Mouse (Mus musculus) neural tube, embryonic 11.5 days (tissue): ENCODE data around the gene Mrps24. TPM values are rescaled to one million over a fixed set of nuclear protein-coding genes. Genes with fewer than 3 reads are reported as not detected.
A peak's percentile ranks its signal among the peaks of the same experiment; 100 is the strongest.

Experiments used
- ATAC-seq: fragments of 200-750 bp; cut with Nextera tagmentation; 2 replicates; pipeline ENCODE4 v1.8.0; 2017; ENCODE audit warnings: moderate number of reproducible peaks, mild to moderate bottlenecking, moderate TSS enrichment, moderate library complexity; ENCODE audit not compliant: insufficient read depth, low FRiP score, low TSS enrichment
- DNase-seq: peaks from one replicate; pipeline ENCODE4 v3.0.0-alpha.2; 2015; ENCODE audit warnings: low spot score
- H3K27ac ChIP-seq: fragments of 300-500 bp; sonication (generic); 2 replicates; pipeline ENCODE4 v1.5.1; 2014; ENCODE audit warnings: low read depth, mild to moderate bottlenecking, low read length
- H3K27me3 ChIP-seq: fragments of 300-500 bp; sonication (generic); 2 replicates; pipeline ENCODE4 v1.6.1; 2014; ENCODE audit warnings: mild to moderate bottlenecking, low read length, mixed read lengths; ENCODE audit not compliant: control insufficient read depth, insufficient read depth
- H3K36me3 ChIP-seq: fragments of 300-500 bp; sonication (generic); 2 replicates; pipeline ENCODE4 v1.6.1; 2014; ENCODE audit warnings: mild to moderate bottlenecking, low read length, moderate library complexity, mixed read lengths; ENCODE audit not compliant: control insufficient read depth, insufficient read depth
- H3K4me1 ChIP-seq: fragments of 300-500 bp; sonication (generic); 2 replicates; pipeline ENCODE4 v1.6.1; 2014; ENCODE audit warnings: low read length, mixed read lengths; ENCODE audit not compliant: control insufficient read depth, insufficient read depth
- H3K4me2 ChIP-seq: fragments of 300-500 bp; sonication (generic); 2 replicates; pipeline ENCODE4 v1.6.1; 2014; ENCODE audit warnings: low read depth, mild to moderate bottlenecking, moderate library complexity
- H3K4me3 ChIP-seq: fragments of 300-500 bp; sonication (generic); 2 replicates; pipeline ENCODE4 v1.5.1; 2014; ENCODE audit warnings: low read depth, low read length
- H3K9ac ChIP-seq: fragments of 300-500 bp; sonication (generic); 2 replicates; pipeline ENCODE4 v1.6.1; 2014; ENCODE audit warnings: mild to moderate bottlenecking, low read length
- H3K9me3 ChIP-seq: fragments of 300-500 bp; sonication (generic); 2 replicates; pipeline ENCODE4 v1.6.1; 2016; ENCODE audit warnings: low read length; ENCODE audit not compliant: control insufficient read depth
- WGBS: fragments of 180-500 bp; shearing (Covaris S2); extraction: QIAGEN DNeasy Blood & Tissue Kit; methylation state at CpG from one replicate; pipeline ENCODE4 v1.1.7; 2014; 5-methylcytosine and 5-hydroxymethylcytosine counted together
- polyA plus RNA-seq: library from polyadenylated mRNA; unstranded; fragments of >200 nt; fragmentation: Nextera tagmentation; extraction: Ambion mirVana; gene quantifications from 2 replicates; pipeline ENCODE4 v1.2.1, GENCODE M21; 2014

Mrps24 gene
- polyA plus RNA-seq, 1 experiment from 2014 or later: 146 TPM

DNA sequence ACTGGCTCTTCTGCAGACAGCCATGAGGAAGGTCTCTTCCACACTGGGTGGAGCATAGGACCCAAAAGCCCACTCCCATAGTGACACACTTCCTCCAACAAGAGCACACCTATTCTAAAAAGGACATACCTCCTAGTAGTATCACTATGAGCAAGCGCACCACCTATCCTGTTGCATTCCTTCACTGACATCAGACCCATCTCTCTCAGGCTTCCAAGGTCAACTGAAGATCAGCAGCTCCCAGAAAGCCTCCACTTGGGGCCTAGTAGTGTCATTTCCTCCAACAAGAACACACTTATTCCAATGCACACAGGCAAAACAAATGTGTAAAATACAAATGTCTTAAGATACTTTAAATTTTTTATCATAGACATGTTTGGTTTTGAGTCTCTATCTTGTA, 13.7 kb downstream of the Mrps24 start:
- DNase-seq (no peak), ATAC-seq (no peak)
- WGBS: 95% methylated on average over 1 of the region's 1 CpGs
- no peak overlapping the region for H3K27ac ChIP-seq
- H3K4me1 ChIP-seq: peaks cover 8% of the 10 kb centered on the region; the same call in 1 of the 2 replicates
- H3K36me3 ChIP-seq: peaks cover 2% of the 10 kb centered on the region; the same call in 1 of the 2 replicates
- no peaks in the 10 kb centered on the region for H3K9me3 ChIP-seq
- H3K27me3 ChIP-seq: no peaks in the 10 kb centered on the region
- no peak overlapping the region for H3K4me2 ChIP-seq
- H3K9ac ChIP-seq: no peak overlapping the region
- H3K4me3 ChIP-seq: no peak overlapping the region

DNA sequence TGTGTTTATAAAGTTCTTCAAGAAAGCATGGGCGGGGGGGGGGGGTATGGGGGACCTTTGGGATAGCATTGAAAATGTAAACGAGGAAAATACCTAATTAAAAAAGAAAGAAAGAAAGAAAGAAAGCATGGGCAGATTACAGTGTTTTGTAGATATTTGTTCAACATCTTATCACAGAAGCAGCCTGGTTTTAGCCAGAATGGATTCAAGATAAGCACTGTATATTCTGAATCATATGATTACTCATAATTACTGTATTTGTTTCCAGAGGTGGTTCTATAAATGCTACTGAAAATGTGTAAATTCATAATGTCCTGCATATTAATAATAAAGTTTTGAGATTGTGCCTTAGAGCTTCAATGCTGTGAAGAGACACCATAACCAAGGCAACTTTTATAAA, 14.2 kb downstream of the Mrps24 start:
- peaks cover 2% of the 10 kb centered on the region; the same call in 1 of the 2 replicates for H3K36me3 ChIP-seq
- H3K4me1 ChIP-seq: peaks cover 4% of the 10 kb centered on the region; the same call in 1 of the 2 replicates
- WGBS: 83% methylated on average over 2 of the region's 2 CpGs
- no peaks in the 10 kb centered on the region for H3K27me3 ChIP-seq
- no peaks in the 10 kb centered on the region for H3K9me3 ChIP-seq
- ATAC-seq (no peak), DNase-seq (no peak)
- H3K4me3 ChIP-seq: no peak overlapping the region
- H3K4me2 ChIP-seq: no peak overlapping the region
- H3K9ac ChIP-seq: no peak overlapping the region
- H3K27ac ChIP-seq: no peak overlapping the region

DNA sequence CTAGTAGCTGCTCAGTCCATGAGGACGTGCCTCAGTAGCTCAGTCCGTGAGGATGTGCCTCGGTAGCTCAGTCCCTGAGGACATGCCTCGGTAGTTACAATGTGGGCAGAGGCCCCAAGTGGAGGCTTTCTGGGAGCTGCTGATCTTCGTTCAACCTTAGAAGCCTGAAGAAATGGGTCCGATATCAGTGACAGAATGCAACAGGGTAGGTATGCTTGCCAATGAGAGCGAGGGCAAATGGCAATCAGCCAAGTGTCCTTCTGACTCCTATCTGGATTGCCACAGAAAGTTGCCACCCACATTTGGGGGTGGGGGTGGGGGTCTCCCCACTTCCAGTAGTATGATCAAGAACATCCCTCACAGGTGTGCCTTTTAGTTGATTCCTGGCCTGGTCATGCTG, 14.7 kb downstream of the Mrps24 start:
- Histone ChIP-seq H3K27me3 (no peaks in the 10 kb centered on the region), H3K4me3 (no peak overlapping the region), H3K4me2 (no peak overlapping the region), H3K4me1 (no peaks in the 10 kb centered on the region), H3K9me3 (no peaks in the 10 kb centered on the region), H3K36me3 (peaks cover 2% of the 10 kb centered on the region; the same call in 1 of the 2 replicates), H3K9ac (no peak overlapping the region), H3K27ac (no peak overlapping the region)
- DNase-seq (no peak), ATAC-seq (no peak)
- 94% methylated on average over 7 of the region's 7 CpGs for WGBS

DNA sequence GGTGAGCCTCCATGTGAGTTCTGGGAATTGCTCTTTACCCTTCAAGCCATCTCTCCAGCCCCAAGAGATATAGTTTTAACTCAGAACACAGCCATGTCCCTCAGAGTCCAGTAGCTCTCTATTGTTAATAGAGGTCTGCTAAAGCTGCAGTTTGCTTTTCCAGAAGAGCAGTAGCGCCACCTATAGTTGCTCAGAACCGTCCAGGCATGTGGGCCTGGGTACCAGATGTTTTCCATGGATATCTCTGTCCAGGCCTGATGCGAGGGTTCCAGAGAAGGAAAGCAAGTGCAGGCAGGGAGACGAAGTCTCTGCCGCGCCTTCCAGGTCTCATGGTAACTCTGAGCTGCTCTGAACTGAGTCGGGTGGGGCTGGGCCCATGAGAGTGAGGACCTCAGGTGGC, 23.7 kb downstream of the Mrps24 start:
- 30% methylated on average over 7 of the region's 7 CpGs for WGBS
- peak; percentile 38 for DNase-seq

DNA sequence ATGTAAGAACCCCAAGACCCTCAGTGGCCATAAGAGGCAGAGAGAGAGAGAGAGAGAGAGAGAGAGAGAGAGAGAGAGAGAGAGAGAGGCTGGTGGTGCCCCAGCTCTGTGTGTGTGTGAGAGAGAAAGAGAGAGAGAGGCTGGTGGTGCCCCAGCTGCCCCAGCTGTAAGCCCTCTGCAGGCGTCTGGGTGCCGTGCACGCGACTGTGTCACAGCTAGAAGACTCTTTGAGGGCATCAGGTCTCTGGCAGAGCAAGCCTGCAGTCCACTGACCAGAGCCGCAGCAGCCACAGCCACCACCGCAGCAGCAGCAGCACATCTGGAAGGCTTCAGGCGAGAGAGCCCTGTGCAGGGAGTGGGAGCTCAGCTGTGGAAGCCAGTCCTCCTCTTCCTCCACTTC, 31.2 kb downstream of the Mrps24 start:
- Histone ChIP-seq H3K4me3 (no peak overlapping the region), H3K9ac (no peak overlapping the region), H3K4me2 (no peak overlapping the region), H3K36me3 (no peaks in the 10 kb centered on the region), H3K9me3 (no peaks in the 10 kb centered on the region), H3K4me1 (no peaks in the 10 kb centered on the region), H3K27ac (no peak overlapping the region), H3K27me3 (no peaks in the 10 kb centered on the region)
- ATAC-seq (no peak), DNase-seq (no peak)
- 30% methylated on average over 7 of the region's 7 CpGs for WGBS

More for the DNA sequence above, 23.7 kb downstream of the Mrps24 start:
- H3K4me1 ChIP-seq: no peaks in the 10 kb centered on the region
- no peak overlapping the region for H3K9ac ChIP-seq
- H3K27ac ChIP-seq: no peak overlapping the region
- H3K27me3 ChIP-seq: no peaks in the 10 kb centered on the region
- H3K4me2 ChIP-seq: no peak overlapping the region
- ATAC-seq: no peak
- H3K36me3 ChIP-seq: no peaks in the 10 kb centered on the region
- H3K9me3 ChIP-seq: no peaks in the 10 kb centered on the region
- no peak overlapping the region for H3K4me3 ChIP-seq

DNA sequence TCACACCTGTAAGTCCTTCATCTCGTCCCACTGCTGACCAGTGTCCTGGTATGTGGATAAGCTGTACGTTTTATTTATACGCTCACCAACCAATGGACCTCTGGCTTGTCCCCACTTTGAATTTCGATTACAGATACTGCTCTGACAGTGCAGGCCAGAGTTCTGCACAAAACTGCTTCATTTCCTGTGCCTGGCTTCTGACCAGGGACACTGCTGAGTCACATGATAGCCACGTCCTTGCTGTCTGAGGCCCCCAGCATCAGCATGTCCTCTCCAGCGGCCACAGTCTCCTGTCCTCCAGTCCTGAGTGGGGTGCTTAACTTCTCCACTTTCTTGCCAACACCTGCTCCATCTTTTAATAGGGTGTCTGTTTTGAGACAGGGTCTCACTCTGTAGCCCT, 32.9 kb downstream of the Mrps24 start:
- no peaks in the 10 kb centered on the region for H3K4me1 ChIP-seq
- H3K9me3 ChIP-seq: no peaks in the 10 kb centered on the region
- 75% methylated on average over 6 of the region's 6 CpGs for WGBS
- no peak overlapping the region for H3K4me2 ChIP-seq
- H3K36me3 ChIP-seq: no peaks in the 10 kb centered on the region
- H3K27me3 ChIP-seq: no peaks in the 10 kb centered on the region
- ATAC-seq (no peak), DNase-seq (no peak)
- H3K27ac ChIP-seq: no peak overlapping the region
- no peak overlapping the region for H3K4me3 ChIP-seq
- H3K9ac ChIP-seq: no peak overlapping the region

Other genes with a start within 250 kb of the Mrps24 start
- 150 and 165 TPM in 2 replicates for gene Xbp1, start 195.0 kb downstream of the Mrps24 start, polyA plus RNA-seq
- 26.4 and 28.2 TPM in 2 replicates for gene Ccdc117, start 173.5 kb downstream of the Mrps24 start, polyA plus RNA-seq
- not detected in 2 replicates for gene Ankrd36, start 146.0 kb downstream of the Mrps24 start, polyA plus RNA-seq
- gene Urgcp, start 46.7 kb upstream of the Mrps24 start, polyA plus RNA-seq: 14.4 and 16.5 TPM in 2 replicates
- gene Dbnl, start 72.8 kb upstream of the Mrps24 start, polyA plus RNA-seq: 149 and 156 TPM in 2 replicates
- 17.4 and 20.5 TPM in 2 replicates for gene Pgam2, start 88.1 kb upstream of the Mrps24 start, polyA plus RNA-seq
- 5.0 and 6.2 TPM in 2 replicates for gene Polm, start 122.3 kb upstream of the Mrps24 start, polyA plus RNA-seq
- 8.9 and 9.7 TPM in 2 replicates for gene Aebp1, start 146.3 kb upstream of the Mrps24 start, polyA plus RNA-seq
- gene Pold2, start 162.6 kb upstream of the Mrps24 start, polyA plus RNA-seq: 92.5 and 102 TPM in 2 replicates
- 3.9 and 16.9 TPM in 2 replicates for gene Myl7, start 183.1 kb upstream of the Mrps24 start, polyA plus RNA-seq
- 0.88 and 1.4 TPM in 2 replicates for gene Gck, start 234.4 kb upstream of the Mrps24 start, polyA plus RNA-seq
- gene Ykt6, start 240.0 kb upstream of the Mrps24 start, polyA plus RNA-seq: 32.3 and 32.6 TPM in 2 replicates